Mouse (Mus musculus) left cerebral cortex, adult 11 months (tissue): ENCODE data around the gene Rere.
"Not testable (repeated sequence)": the region's sequence is repeated elsewhere in the genome, so short reads cannot be mapped to it uniquely, and the experiment has no call there.

Experiments used
- DNase-seq: peaks from one replicate; pipeline ENCODE4 v3.0.0; 2022; ENCODE audit warnings: low spot score

Gene Rere

GRCm38 (mm10) chr4:150582966-150583776 lies 301.7 kb downstream of the Rere start:
- DNase-seq = peak; percentile 68

GRCm38 (mm10) chr4:150583777-150584135 lies 302.3 kb downstream of the Rere start:
- DNase-seq = no peak

DNA sequence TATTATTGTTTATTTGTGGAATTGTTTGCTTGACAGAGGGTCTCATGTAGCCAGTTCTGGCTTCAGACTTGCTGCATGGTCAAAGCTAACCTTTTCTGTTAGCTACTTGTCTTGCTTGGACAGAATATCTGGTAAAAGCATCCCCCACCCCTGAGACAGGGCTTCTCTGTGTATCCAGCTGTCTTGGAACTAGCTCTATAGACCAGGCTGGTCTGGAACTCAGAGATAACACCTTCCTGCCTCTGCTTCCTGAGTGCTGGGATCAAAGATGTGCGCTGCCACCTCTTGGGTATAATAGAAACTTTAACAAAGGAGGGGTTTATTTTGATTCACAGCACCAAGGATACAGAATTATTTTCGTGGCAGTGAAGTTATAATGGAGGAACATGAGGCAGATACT lies 304.4 kb downstream of the Rere start:
- no peak for DNase-seq

GRCm38 (mm10) chr4:150586275-150586674 lies 304.8 kb downstream of the Rere start:
- DNase-seq = no peak

DNA sequence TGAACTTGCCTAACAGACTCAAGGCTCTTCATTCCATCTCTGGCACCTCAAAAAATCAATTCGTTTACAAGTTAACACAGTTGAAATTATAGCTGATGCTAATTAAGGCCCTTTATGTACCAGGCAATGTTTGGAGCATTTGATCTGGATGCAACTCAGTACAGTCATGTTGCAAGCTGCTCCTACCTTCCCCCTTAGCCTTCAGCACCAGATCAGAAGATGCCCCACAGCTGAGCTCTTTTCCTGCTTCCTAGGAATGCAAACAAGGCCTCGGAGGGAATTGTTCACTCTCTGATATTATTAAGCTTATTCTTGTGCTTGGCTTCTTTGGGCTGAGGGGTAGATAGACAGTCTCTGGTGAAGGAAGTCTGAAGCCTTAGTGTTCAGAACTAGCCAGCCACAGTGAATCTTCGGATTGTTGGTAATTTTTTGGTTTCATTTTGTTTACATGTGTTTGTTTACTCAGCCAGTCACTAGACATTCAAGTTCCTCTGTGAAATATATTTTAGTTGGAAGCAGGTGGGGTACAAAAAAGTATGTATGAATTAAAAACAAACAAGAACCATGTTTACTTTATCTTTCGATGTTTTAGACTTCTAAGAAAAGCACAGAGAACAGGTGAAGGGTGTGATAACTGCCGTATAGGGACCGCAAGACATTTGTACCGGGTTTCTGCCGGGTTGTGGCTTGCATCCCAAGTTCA lies 306.3 kb downstream of the Rere start:
- DNase-seq = no peak

- DNase-seq = no peak
Observed at GRCm38 (mm10) chr4:150588300-150588621, 306.8 kb downstream of the Rere start.

GRCm38 (mm10) chr4:150590621-150591282 lies 309.3 kb downstream of the Rere start:
- DNase-seq = no peak

DNA sequence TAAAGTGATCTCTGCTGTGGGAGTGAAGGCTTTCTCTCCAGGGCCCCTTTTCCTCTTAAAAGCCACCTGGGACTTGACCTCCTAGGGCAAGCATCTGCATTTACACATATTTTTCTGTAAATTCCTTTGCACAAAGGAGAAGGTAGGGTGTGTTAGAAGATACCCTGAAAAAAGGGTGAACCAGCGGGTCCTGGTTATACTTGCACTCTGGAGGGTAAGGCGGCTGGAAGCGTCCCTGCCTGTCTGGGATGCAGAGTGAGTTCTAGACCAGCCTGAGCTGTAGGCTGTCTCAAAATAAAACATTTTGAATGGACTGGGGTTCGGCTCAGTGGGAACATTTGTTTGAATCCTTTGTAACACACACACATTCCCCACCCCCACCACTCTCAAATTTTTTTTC lies 310.2 kb downstream of the Rere start:
- no peak for DNase-seq

- DNase-seq = no peak
Observed at GRCm38 (mm10) chr4:150592087-150592486, 310.6 kb downstream of the Rere start.

DNA sequence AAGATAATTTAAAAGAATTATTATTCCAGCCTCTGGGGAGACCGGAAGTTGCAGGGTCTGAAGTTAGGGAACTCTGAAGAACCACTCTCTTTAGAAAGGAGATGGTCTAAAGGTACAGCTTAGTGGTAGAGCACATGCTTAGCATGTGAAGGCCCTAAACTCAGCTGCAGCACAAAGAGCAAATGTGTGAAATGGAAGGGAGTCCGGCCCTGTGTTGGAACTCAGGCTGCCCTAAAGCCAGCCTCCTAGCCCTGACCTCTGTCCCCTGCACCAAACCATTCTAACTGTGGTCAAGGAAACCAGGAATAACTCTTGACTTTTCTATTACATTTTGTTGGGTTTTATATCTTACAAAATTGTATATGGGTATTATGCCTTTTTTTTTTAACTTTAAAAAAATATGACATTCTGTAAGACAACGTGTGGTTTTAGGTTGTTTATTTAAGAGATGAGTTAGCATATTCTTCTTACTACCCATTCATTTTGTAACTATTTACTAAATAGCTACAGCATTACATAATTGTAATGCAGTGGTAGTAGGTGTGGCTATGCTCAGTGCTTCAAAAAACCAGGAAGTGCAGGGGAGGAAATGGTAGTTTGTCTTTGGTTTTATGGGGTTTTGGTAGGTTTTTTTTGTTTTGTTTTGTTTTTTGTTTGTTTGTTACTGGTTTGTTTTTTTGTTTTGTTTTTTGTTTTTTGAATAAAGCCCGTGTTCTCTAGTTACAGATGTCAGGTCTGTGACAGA lies 312.2 kb downstream of the Rere start:
- DNase-seq = no peak

GRCm38 (mm10) chr4:150594298-150594829 lies 312.9 kb downstream of the Rere start:
- no peak for DNase-seq

DNA sequence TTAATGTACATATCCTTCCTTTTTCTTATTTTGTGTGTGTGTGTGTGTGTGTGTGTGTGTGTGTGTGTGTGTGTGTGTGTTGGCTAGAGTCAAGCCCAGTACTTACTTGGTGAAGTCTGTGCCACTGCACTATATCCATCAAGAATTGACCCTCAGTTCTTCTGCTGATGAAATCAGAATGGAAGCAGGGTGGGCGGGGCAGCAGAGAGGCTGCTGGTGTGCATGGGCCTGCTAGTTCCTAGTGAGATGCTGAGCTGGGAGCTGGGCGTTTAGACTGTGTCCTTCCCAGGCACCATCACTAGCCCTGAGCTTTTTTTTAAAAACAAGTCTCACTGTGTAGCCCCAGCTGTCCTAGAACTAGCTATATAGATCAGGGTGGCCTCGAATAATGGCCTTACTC lies 313.6 kb downstream of the Rere start:
- no peak for DNase-seq

DNA sequence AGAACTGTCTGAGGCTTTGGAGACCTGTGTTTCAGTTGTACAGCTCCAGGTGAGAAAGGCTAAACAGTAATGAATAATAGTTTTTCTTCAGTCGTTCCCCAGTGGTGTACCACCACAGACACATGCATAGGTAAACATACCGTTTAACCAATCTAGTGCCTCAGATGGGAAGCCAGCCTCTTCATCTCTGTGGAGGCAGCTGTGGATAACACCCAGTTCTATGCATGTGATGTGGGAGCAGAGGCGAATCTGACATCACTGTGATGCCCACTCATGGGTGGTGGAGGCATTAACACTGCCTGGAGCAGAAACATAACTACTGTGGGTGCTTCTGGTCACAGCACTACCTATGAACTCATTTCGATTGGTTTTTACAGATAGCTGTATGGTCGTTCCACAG lies 314.5 kb downstream of the Rere start:
- no peak for DNase-seq

GRCm38 (mm10) chr4:150598686-150599085 lies 317.2 kb downstream of the Rere start:
- no peak for DNase-seq

- no peak for DNase-seq
Observed at GRCm38 (mm10) chr4:150599119-150599992, 317.9 kb downstream of the Rere start.

DNA sequence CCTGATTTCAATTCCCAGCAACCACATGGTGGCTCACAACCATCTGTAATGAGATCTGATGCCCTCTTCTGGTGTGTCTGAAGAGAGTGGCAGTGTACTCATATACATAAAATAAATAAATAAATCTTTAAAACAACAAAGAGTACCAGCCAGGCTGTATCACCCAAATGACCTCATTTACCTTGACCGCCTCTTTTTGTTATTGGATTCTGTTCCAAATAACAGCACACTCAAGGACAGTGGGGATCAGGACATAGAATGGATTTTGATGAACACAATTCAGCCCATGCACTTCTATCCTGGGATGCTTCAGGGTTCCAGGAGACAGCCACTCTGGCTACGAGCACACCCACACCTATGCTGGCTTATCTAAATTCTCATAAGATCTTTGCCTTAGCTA lies 319.1 kb downstream of the Rere start:
- DNase-seq = not testable (repeated sequence)

DNA sequence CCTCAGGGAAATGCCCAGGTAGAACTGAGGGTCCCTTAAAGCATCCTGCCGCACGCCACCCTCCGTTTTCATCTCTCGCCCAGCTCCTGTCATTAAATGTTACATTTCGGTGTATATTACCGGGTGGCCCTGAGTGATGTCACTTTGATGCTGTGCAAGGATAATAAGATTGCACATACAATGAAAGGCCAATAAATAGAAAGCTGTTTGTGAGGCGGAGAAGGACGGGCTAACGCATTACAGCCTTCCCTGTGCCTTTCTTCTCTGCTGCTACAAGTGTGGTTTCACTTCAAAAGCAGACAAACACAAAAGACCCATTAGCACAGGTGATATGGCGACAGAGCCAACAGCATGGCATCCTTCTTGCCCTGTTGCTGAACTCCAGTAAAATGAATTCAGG lies 320.0 kb downstream of the Rere start:
- DNase-seq = no peak

DNA sequence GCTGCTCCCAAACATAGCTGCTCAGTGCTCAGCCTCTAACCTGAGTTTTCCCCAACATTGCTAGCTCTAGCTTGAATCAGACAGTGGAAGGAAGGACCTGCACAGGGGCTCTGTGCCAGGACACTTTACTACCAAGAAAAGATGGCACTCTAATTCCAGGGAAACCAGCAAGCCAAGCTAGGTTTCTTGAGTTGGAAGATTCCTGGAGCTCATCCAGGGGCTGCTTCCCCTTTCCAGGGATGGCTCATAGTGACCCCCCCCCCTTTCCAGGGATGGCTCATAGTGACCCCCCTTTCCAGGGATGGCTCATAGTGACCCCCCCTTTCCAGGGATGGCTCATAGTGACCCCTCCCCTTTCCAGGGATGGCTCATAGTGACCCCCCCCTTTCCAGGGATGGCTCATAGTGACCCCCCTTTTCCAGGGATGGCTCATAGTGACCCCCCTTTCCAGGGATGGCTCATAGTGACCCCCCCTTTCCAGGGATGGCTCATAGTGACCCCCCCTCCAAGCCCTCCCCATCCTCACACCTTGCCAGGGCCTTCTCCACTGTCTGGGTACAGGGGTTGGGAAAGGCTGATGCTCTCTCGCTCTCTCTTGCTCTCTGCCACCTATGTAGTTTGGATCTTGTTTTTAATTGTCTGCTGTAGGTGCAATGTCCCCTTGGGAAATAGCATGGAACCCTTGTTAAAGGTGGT lies 322.1 kb downstream of the Rere start:
- DNase-seq = no peak

DNA sequence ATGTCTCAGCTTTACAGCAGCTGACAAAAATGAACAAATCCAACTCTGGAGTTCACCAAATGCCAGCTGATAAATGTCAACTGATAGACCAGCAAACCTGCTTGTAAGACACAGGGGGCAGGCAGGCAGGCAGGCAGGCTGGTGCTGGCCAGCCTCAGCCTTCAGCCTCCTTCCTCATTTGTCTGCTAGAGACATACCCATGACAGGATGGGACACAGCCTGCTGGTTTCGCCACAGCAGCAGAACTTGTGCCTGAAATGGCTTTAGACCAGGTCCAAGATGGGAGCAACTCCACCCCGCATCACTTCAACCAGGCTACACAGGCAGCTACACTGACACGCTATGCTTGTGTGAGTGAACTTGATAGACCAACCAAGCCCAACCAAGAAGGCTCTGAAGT lies 324.4 kb downstream of the Rere start:
- DNase-seq = no peak

GRCm38 (mm10) chr4:150606449-150607161 lies 325.2 kb downstream of the Rere start:
- no peak for DNase-seq
